Mouse (Mus musculus) spleen, adult 2 months (tissue): ENCODE measurements around the gene Ulk4.

ENCODE experiments used
- CTCF ChIP-seq: fragments of 200-500 bp; IDR thresholded peaks from 2 replicates; pipeline ENCODE4 v1.5.1; 2011; ENCODE audit warnings: mild to moderate bottlenecking, inconsistent platforms; ENCODE audit not compliant: insufficient read depth, insufficient read length, insufficient replicate concordance; ENCODE audit errors: extremely low read depth
- POLR2A ChIP-seq: fragments of 200-500 bp; IDR thresholded peaks from 2 replicates; pipeline ENCODE4 v1.6.1; 2011; ENCODE audit warnings: low read depth, low read length, inconsistent platforms

GRCm38 (mm10) chr9:121062671-121063070, 214.3 kb downstream of the Ulk4 start:
- TF ChIP-seq POLR2A (no peak), CTCF (no peak)
